Mouse (Mus musculus): ENCODE results near the gene Il1rap. TPM values are rescaled to one million over a fixed set of nuclear protein-coding genes. Genes with fewer than 3 reads are reported as not detected.

Gene Il1rap
- 1.0 TPM for polyA plus RNA-seq (2012; fragmentation: generic; extraction: Trizol)

GRCm38 (mm10) chr16:26581048-26581912 lies at the start of gene Il1rap:
Gene Il1rap (plus strand): TSS chr16:26581704.
- H3K4me3 ChIP-seq, result peak within 1 kb of the TSS; percentile 51
- no peaks in the 10 kb centered on the region for H3K79me2 ChIP-seq (ENCODE audit: control insufficient read depth, insufficient read depth)
- H3K27me3 ChIP-seq (ENCODE audit: control insufficient read depth, insufficient read depth, insufficient read length), result no peaks in the 10 kb centered on the region
- peak within 1 kb of the TSS; percentile 74 for H3K4me2 ChIP-seq (ENCODE audit: low read depth)
- H3ac ChIP-seq (ENCODE audit: control insufficient read depth, insufficient read length), result peak within 1 kb of the TSS; percentile 22
- TF ChIP-seq POLR2A (IDR thresholded peaks at IDR 0.05; ENCODE audit: insufficient read length, low read depth) (peak; percentile 73), MAX (IDR thresholded peaks at IDR 0.05; ENCODE audit: low read depth) (no peak)
- no peaks in the 10 kb centered on the region for H3K36me3 ChIP-seq (ENCODE audit: control insufficient read depth, insufficient read depth)

- TF ChIP-seq POLR2A (IDR thresholded peaks at IDR 0.05; ENCODE audit: insufficient read length, low read depth) (no peak), SRF (IDR thresholded peaks at IDR 0.05; ENCODE audit: control insufficient read depth, insufficient read length, low read depth) (no peak), REST (IDR thresholded peaks at IDR 0.05; ENCODE audit: insufficient read depth, insufficient read length) (no peak), MAX (IDR thresholded peaks at IDR 0.05; ENCODE audit: low read depth) (no peak), TCF12 (IDR thresholded peaks at IDR 0.05; ENCODE audit: insufficient read depth, poor library complexity, severe bottlenecking) (no peak), POLR2AphosphoS2 (IDR thresholded peaks at IDR 0.05; ENCODE audit: insufficient read length, low read depth) (no peak), MYOG (IDR thresholded peaks at IDR 0.05; ENCODE audit: control insufficient read depth in 1 of 3, insufficient read depth in 1 of 3, insufficient read length in 2 of 3, low read depth in 2 of 3) (no peak), USF1 (IDR thresholded peaks at IDR 0.05; ENCODE audit: low read depth) (no peak), MYOD1 (IDR thresholded peaks at IDR 0.05; ENCODE audit: control insufficient read depth in 1 of 3, insufficient read length in 2 of 3, low read depth in 2 of 3) (no peak), CEBPB (IDR thresholded peaks at IDR 0.05; ENCODE audit: insufficient read depth, poor library complexity, severe bottlenecking) (no peak), E2F4 (IDR thresholded peaks at IDR 0.05; ENCODE audit: insufficient read depth) (no peak), TCF3 (IDR thresholded peaks at IDR 0.05; ENCODE audit: insufficient read length, low read depth) (no peak)
- Histone ChIP-seq H3K4me3 (no peak overlapping the region), H3K27me3 (ENCODE audit: control insufficient read depth, insufficient read depth, insufficient read length) (no peaks in the 10 kb centered on the region)
These were observed 49.2 kb upstream of the Il1rap start for GRCm38 (mm10) chr16:26532287-26532686.

GRCm38 (mm10) chr16:26546170-26546878 lies 35.2 kb upstream of the Il1rap start:
- no peak overlapping the region for H3K4me2 ChIP-seq (ENCODE audit: low read depth)
- H3K36me3 ChIP-seq (ENCODE audit: control insufficient read depth, insufficient read depth), result no peaks in the 10 kb centered on the region
- H3K27me3 ChIP-seq (ENCODE audit: control insufficient read depth, insufficient read depth, insufficient read length), result no peaks in the 10 kb centered on the region
- no peak overlapping the region for H3ac ChIP-seq (ENCODE audit: control insufficient read depth, insufficient read length)
- no peaks in the 10 kb centered on the region for H3K79me2 ChIP-seq (ENCODE audit: control insufficient read depth, insufficient read depth)
- no peak for TF ChIP-seq USF1 (IDR thresholded peaks at IDR 0.05; ENCODE audit: low read depth)
- TF ChIP-seq POLR2AphosphoS2 (IDR thresholded peaks at IDR 0.05; ENCODE audit: insufficient read length, low read depth), result no peak
- no peak for TF ChIP-seq REST (IDR thresholded peaks at IDR 0.05; ENCODE audit: insufficient read depth, insufficient read length)
- no peak for TF ChIP-seq MAX (IDR thresholded peaks at IDR 0.05; ENCODE audit: low read depth)
- TF ChIP-seq TCF12 (IDR thresholded peaks at IDR 0.05; ENCODE audit: insufficient read depth, poor library complexity, severe bottlenecking), result no peak
- TF ChIP-seq MYOG (IDR thresholded peaks at IDR 0.05; ENCODE audit: control insufficient read depth in 1 of 3, insufficient read depth in 1 of 3, insufficient read length in 2 of 3, low read depth in 2 of 3), result no peak
- TF ChIP-seq TCF3 (IDR thresholded peaks at IDR 0.05; ENCODE audit: insufficient read length, low read depth), result no peak
- no peak for TF ChIP-seq SRF (IDR thresholded peaks at IDR 0.05; ENCODE audit: control insufficient read depth, insufficient read length, low read depth)
- no peak for TF ChIP-seq CEBPB (IDR thresholded peaks at IDR 0.05; ENCODE audit: insufficient read depth, poor library complexity, severe bottlenecking)
- no peak for TF ChIP-seq MYOD1 (IDR thresholded peaks at IDR 0.05; ENCODE audit: control insufficient read depth in 1 of 3, insufficient read length in 2 of 3, low read depth in 2 of 3)
- TF ChIP-seq E2F4 (IDR thresholded peaks at IDR 0.05; ENCODE audit: insufficient read depth), result no peak
- TF ChIP-seq POLR2A (IDR thresholded peaks at IDR 0.05; ENCODE audit: insufficient read length, low read depth), result no peak
- H3K4me3 ChIP-seq, result no peak overlapping the region

More at GRCm38 (mm10) chr16:26532287-26532686, 49.2 kb upstream of the Il1rap start:
- no peak overlapping the region for H3K4me2 ChIP-seq (ENCODE audit: low read depth)
- H3K79me2 ChIP-seq (ENCODE audit: control insufficient read depth, insufficient read depth), result no peaks in the 10 kb centered on the region
- no peak overlapping the region for H3ac ChIP-seq (ENCODE audit: control insufficient read depth, insufficient read length)
- no peaks in the 10 kb centered on the region for H3K36me3 ChIP-seq (ENCODE audit: control insufficient read depth, insufficient read depth)

DNA sequence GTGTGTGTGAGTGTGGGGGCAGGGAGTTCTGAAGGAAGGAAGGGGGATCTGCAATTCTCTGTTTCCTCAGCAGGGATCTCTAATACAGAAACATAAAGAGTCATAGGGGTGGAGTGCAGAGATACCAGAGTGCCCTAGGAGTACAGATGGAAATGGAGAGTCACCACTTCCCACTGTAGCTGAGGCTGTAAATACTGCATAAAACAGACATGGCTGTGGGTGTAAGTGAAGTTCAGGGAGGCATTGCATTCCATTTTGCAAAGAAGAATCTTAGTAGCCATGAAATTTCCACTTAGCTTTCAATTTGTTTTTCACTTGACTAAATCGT lies 34.7 kb upstream of the Il1rap start:
- H3K79me2 ChIP-seq (ENCODE audit: control insufficient read depth, insufficient read depth), result no peaks in the 10 kb centered on the region
- no peak overlapping the region for H3K4me2 ChIP-seq (ENCODE audit: low read depth)
- TF ChIP-seq MYOG (IDR thresholded peaks at IDR 0.05; ENCODE audit: control insufficient read depth in 1 of 3, insufficient read depth in 1 of 3, insufficient read length in 2 of 3, low read depth in 2 of 3), result no peak
- TF ChIP-seq CEBPB (IDR thresholded peaks at IDR 0.05; ENCODE audit: insufficient read depth, poor library complexity, severe bottlenecking), result no peak
- TF ChIP-seq MAX (IDR thresholded peaks at IDR 0.05; ENCODE audit: low read depth), result no peak
- no peak for TF ChIP-seq E2F4 (IDR thresholded peaks at IDR 0.05; ENCODE audit: insufficient read depth)
- TF ChIP-seq TCF12 (IDR thresholded peaks at IDR 0.05; ENCODE audit: insufficient read depth, poor library complexity, severe bottlenecking), result no peak
- no peak for TF ChIP-seq POLR2A (IDR thresholded peaks at IDR 0.05; ENCODE audit: insufficient read length, low read depth)
- no peak for TF ChIP-seq MYOD1 (IDR thresholded peaks at IDR 0.05; ENCODE audit: control insufficient read depth in 1 of 3, insufficient read length in 2 of 3, low read depth in 2 of 3)
- no peak for TF ChIP-seq POLR2AphosphoS2 (IDR thresholded peaks at IDR 0.05; ENCODE audit: insufficient read length, low read depth)
- no peak for TF ChIP-seq USF1 (IDR thresholded peaks at IDR 0.05; ENCODE audit: low read depth)
- TF ChIP-seq REST (IDR thresholded peaks at IDR 0.05; ENCODE audit: insufficient read depth, insufficient read length), result no peak
- H3ac ChIP-seq (ENCODE audit: control insufficient read depth, insufficient read length), result no peak overlapping the region
- no peaks in the 10 kb centered on the region for H3K27me3 ChIP-seq (ENCODE audit: control insufficient read depth, insufficient read depth, insufficient read length)
- no peak overlapping the region for H3K4me3 ChIP-seq
- no peaks in the 10 kb centered on the region for H3K36me3 ChIP-seq (ENCODE audit: control insufficient read depth, insufficient read depth)

Measured in myocyte (in vitro differentiated cells).